Mouse (Mus musculus): ENCODE results near the gene Ralb. TPM values are rescaled to one million over a fixed set of nuclear protein-coding genes. Genes with fewer than 3 reads are reported as not detected.

Gene Ralb
- polyA plus RNA-seq, 1 experiment from 2014 or later: 62.1 TPM

GRCm38 (mm10) chr1:119501881-119502280 lies 2.7 kb downstream of the Ralb start:
- H3K36me3 ChIP-seq (replicated peaks): no peaks in the 10 kb centered on the region
- 80% methylated on average over 8 of the region's 8 CpGs for WGBS
- H3K27ac ChIP-seq: no peak overlapping the region

GRCm38 (mm10) chr1:119499456-119499855 lies 5.1 kb downstream of the Ralb start:
- H3K4me3 ChIP-seq: no peak overlapping the region
- no peaks in the 10 kb centered on the region for H3K9me3 ChIP-seq

More at GRCm38 (mm10) chr1:119501881-119502280, 2.7 kb downstream of the Ralb start:
- no peak for ATAC-seq (replicated peaks)
- peaks cover 19% of the 10 kb centered on the region for H3K4me1 ChIP-seq
- H3K9ac ChIP-seq: no peak overlapping the region
- no peaks in the 10 kb centered on the region for H3K27me3 ChIP-seq (replicated peaks)
- no peaks in the 10 kb centered on the region for H3K9me3 ChIP-seq
- H3K4me2 ChIP-seq: no peak overlapping the region
- H3K4me3 ChIP-seq: no peak overlapping the region

GRCm38 (mm10) chr1:119498536-119499231 lies 5.9 kb downstream of the Ralb start:
- no peak for ATAC-seq (replicated peaks)
- H3K9me3 ChIP-seq: no peaks in the 10 kb centered on the region
- H3K9ac ChIP-seq: no peak overlapping the region
- WGBS: 85% methylated on average over 9 of the region's 9 CpGs
- H3K4me3 ChIP-seq: no peak overlapping the region
- no peaks in the 10 kb centered on the region for H3K27me3 ChIP-seq (replicated peaks)
- H3K4me1 ChIP-seq: peaks cover 8% of the 10 kb centered on the region
- H3K36me3 ChIP-seq (replicated peaks): no peaks in the 10 kb centered on the region
- no peak overlapping the region for H3K4me2 ChIP-seq
- H3K27ac ChIP-seq: no peak overlapping the region

More at GRCm38 (mm10) chr1:119499456-119499855, 5.1 kb downstream of the Ralb start:
- ATAC-seq (replicated peaks): no peak
- Histone ChIP-seq H3K9ac (no peak overlapping the region), H3K27ac (no peak overlapping the region), H3K4me2 (no peak overlapping the region), H3K36me3 (replicated peaks) (no peaks in the 10 kb centered on the region), H3K4me1 (peaks cover 10% of the 10 kb centered on the region), H3K27me3 (replicated peaks) (no peaks in the 10 kb centered on the region)
- 86% methylated on average over 10 of the region's 10 CpGs for WGBS

DNA sequence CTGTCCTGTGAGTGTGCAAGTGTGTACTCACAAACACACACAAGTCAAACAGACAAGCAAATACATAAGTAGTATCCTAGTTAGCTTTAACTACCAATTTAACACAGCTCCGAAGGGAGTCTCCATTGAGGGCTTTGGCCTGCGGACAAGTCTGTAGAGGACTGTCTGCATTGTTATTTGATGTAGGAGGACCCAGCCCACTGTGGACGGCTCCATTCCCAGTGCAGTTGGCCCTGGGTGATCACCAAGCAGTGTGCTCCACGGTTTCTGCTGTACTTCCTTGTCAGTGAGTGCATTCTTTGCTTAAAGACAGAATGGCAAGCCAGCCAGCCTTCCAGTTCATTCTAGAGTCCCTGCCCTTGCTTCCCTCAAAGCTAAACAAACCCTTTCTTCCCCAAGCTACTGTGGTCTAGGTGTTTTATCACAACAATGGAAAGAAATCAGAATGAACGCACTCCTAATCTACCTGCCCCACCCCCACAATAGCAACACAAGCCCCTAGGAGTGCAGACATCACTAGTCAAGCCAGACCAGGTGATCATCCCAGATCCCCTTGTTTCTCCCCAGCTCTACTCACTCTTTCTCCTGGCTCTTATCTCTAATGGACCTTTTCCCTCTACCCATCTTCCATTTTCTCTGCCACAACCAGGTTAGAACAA lies 7.1 kb downstream of the Ralb start:
- 72% methylated on average over 5 of the region's 5 CpGs for WGBS
- no peak for ATAC-seq (replicated peaks)

DNA sequence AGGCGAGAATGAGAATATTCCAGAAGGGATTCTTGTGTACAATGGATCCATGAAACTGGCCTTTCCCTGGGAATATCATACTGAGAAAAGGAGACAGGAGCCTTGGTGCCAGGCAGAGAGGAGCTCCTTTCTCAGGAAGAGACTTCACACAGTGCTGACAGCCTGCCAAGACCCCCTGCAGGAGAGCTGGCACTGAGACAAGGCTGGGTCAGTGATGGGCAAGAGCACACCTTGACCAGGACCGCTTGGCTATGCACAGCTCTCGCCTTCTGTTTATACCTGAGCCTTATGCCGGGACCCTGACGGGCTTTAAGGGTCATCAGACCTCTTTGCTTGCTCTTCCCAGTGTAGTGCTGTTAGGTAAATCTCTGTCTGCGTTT lies 9.2 kb downstream of the Ralb start:
- no peaks in the 10 kb centered on the region for H3K9me3 ChIP-seq
- H3K4me1 ChIP-seq: no peaks in the 10 kb centered on the region
- H3K27ac ChIP-seq: no peak overlapping the region
- no peak for ATAC-seq (replicated peaks)
- H3K4me3 ChIP-seq: no peak overlapping the region
- no peaks in the 10 kb centered on the region for H3K36me3 ChIP-seq (replicated peaks)
- no peak overlapping the region for H3K9ac ChIP-seq
- no peaks in the 10 kb centered on the region for H3K27me3 ChIP-seq (replicated peaks)
- WGBS: 87% methylated on average over 6 of the region's 6 CpGs
- H3K4me2 ChIP-seq: no peak overlapping the region

More for the DNA sequence above, 7.1 kb downstream of the Ralb start:
- no peak overlapping the region for H3K9ac ChIP-seq
- no peaks in the 10 kb centered on the region for H3K4me1 ChIP-seq
- H3K4me2 ChIP-seq: no peak overlapping the region
- H3K27me3 ChIP-seq (replicated peaks): no peaks in the 10 kb centered on the region
- H3K4me3 ChIP-seq: no peak overlapping the region
- H3K36me3 ChIP-seq (replicated peaks): no peaks in the 10 kb centered on the region
- H3K9me3 ChIP-seq: no peaks in the 10 kb centered on the region
- no peak overlapping the region for H3K27ac ChIP-seq

DNA sequence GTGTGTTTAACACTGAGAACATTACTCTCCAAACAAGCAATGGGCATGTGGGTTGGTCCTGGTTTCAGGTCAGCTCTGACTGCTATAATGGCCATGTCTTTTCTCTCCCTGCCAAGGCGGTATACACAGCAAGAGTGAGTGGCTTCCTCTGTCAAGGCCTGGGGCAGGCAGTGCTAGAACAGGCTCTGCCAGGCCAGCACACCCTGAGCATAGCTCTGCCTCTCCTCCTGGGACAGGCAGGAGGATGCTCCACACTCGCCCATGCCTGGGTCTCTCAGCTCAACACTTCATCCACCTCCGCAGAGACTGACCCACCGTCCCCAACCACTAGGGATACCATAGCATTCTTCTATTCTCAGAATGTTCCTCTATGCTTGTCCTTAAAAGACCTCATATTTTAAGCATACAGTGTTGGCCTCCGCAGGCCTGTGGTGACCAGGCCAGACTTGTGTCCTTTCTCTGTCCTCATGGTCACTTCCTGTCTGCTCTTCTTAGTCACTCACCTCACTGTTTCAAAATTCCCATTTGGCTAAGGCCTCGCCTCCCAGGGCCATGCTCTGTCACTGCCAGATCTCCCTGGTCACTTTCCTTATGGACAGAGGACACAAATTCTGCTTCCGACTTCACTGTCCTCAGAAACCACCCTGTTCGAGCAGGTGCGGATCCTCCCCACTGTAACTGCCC lies 9.7 kb downstream of the Ralb start:
- H3K27me3 ChIP-seq (replicated peaks): no peaks in the 10 kb centered on the region
- H3K27ac ChIP-seq: no peak overlapping the region
- H3K4me3 ChIP-seq: no peak overlapping the region
- no peaks in the 10 kb centered on the region for H3K9me3 ChIP-seq
- no peak overlapping the region for H3K4me2 ChIP-seq
- WGBS: 93% methylated on average over 9 of the region's 9 CpGs
- H3K4me1 ChIP-seq: no peaks in the 10 kb centered on the region
- ATAC-seq (replicated peaks): no peak
- no peaks in the 10 kb centered on the region for H3K36me3 ChIP-seq (replicated peaks)
- H3K9ac ChIP-seq: no peak overlapping the region

- ATAC-seq (replicated peaks): no peak
- no peak overlapping the region for H3K27ac ChIP-seq
- WGBS: 81% methylated on average over 2 of the region's 2 CpGs
Measured at GRCm38 (mm10) chr1:119494024-119494711, 10.4 kb downstream of the Ralb start.

GRCm38 (mm10) chr1:119492505-119492904 lies 12.1 kb downstream of the Ralb start:
- H3K27ac ChIP-seq: no peak overlapping the region
- 88% methylated on average over 1 of the region's 1 CpGs for WGBS
- ATAC-seq (replicated peaks): no peak

More at GRCm38 (mm10) chr1:119494024-119494711, 10.4 kb downstream of the Ralb start:
- H3K9ac ChIP-seq: no peak overlapping the region
- no peaks in the 10 kb centered on the region for H3K9me3 ChIP-seq
- H3K4me1 ChIP-seq: no peaks in the 10 kb centered on the region
- H3K4me2 ChIP-seq: no peak overlapping the region
- no peak overlapping the region for H3K4me3 ChIP-seq
- no peaks in the 10 kb centered on the region for H3K36me3 ChIP-seq (replicated peaks)
- H3K27me3 ChIP-seq (replicated peaks): no peaks in the 10 kb centered on the region

GRCm38 (mm10) chr1:119492097-119492496 lies 12.5 kb downstream of the Ralb start:
- Histone ChIP-seq H3K9ac (no peak overlapping the region), H3K4me3 (no peak overlapping the region), H3K27me3 (replicated peaks) (no peaks in the 10 kb centered on the region), H3K4me2 (no peak overlapping the region), H3K36me3 (replicated peaks) (no peaks in the 10 kb centered on the region), H3K4me1 (peaks cover 2% of the 10 kb centered on the region; the same call in 1 of the 2 replicates), H3K27ac (no peak overlapping the region), H3K9me3 (no peaks in the 10 kb centered on the region)
- WGBS: 56% methylated on average over 11 of the region's 11 CpGs
- no peak for ATAC-seq (replicated peaks)

More at GRCm38 (mm10) chr1:119492505-119492904, 12.1 kb downstream of the Ralb start:
- Histone ChIP-seq H3K36me3 (replicated peaks) (no peaks in the 10 kb centered on the region), H3K4me3 (no peak overlapping the region), H3K27me3 (replicated peaks) (no peaks in the 10 kb centered on the region), H3K9ac (no peak overlapping the region), H3K4me2 (no peak overlapping the region), H3K4me1 (peaks cover under 1% of the 10 kb centered on the region; the same call in 1 of the 2 replicates), H3K9me3 (no peaks in the 10 kb centered on the region)

- Histone ChIP-seq H3K4me3 (no peak overlapping the region), H3K27ac (no peak overlapping the region), H3K36me3 (replicated peaks) (no peaks in the 10 kb centered on the region), H3K9me3 (no peaks in the 10 kb centered on the region), H3K4me1 (peaks cover 2% of the 10 kb centered on the region; the same call in 1 of the 2 replicates), H3K9ac (no peak overlapping the region), H3K27me3 (replicated peaks) (no peaks in the 10 kb centered on the region), H3K4me2 (no peak overlapping the region)
- no peak for ATAC-seq (replicated peaks)
- 90% methylated on average over 7 of the region's 7 CpGs for WGBS
Measured at GRCm38 (mm10) chr1:119490765-119491164, 13.8 kb downstream of the Ralb start.

GRCm38 (mm10) chr1:119487917-119488590 lies 16.5 kb downstream of the Ralb start:
- H3K9ac ChIP-seq: no peak overlapping the region
- no peaks in the 10 kb centered on the region for H3K36me3 ChIP-seq (replicated peaks)
- ATAC-seq (replicated peaks): no peak
- H3K4me1 ChIP-seq: peaks cover 2% of the 10 kb centered on the region; the same call in 1 of the 2 replicates
- H3K4me3 ChIP-seq: no peak overlapping the region
- 55% methylated on average over 10 of the region's 10 CpGs for WGBS
- H3K27me3 ChIP-seq (replicated peaks): no peaks in the 10 kb centered on the region
- no peaks in the 10 kb centered on the region for H3K9me3 ChIP-seq
- no peak overlapping the region for H3K27ac ChIP-seq
- no peak overlapping the region for H3K4me2 ChIP-seq
